ENCODE assay signal across 1 mouse cellular context in genomic region chr12:76367096-76367995, GRCm38 (mm10).
TF ChIP-seq lines count a peak whose summit lies in the region.

No protein-coding gene starts in this region.

TF ChIP-seq in CH12.LX, 34 proteins besides CTCF, POLR2A, EP300 and RAD21 (continued from another document):
- TF ChIP-seq ZKSCAN1 (IDR thresholded peaks at IDR 0.05; ENCODE audit: borderline replicate concordance, low read depth, low read length): no peak
- TF ChIP-seq MYC (IDR thresholded peaks at IDR 0.05; ENCODE audit: low read depth, low read length): no peak
- no peak; the same call in 1 of the 2 replicates for TF ChIP-seq MAX (IDR thresholded peaks at IDR 0.05; ENCODE audit: low read length)
- no peak for TF ChIP-seq POLR2AphosphoS2 (IDR thresholded peaks at IDR 0.05; ENCODE audit: low read depth, low read length)
- TF ChIP-seq RCOR1 (conservative IDR thresholded peaks at IDR 0.05; ENCODE audit: low read depth, low read length): no peak
- no peak for TF ChIP-seq SIN3A (IDR thresholded peaks at IDR 0.05; ENCODE audit: low read length)
- no peak for TF ChIP-seq CHD1 (IDR thresholded peaks at IDR 0.05; ENCODE audit: low read depth, low read length)
- TF ChIP-seq IRF4 (IDR thresholded peaks at IDR 0.05; ENCODE audit: low read depth, low read length): no peak
- no peak for TF ChIP-seq ETS1 (conservative IDR thresholded peaks at IDR 0.05; ENCODE audit: low read depth, low read length)
- TF ChIP-seq TBP (conservative IDR thresholded peaks at IDR 0.05; ENCODE audit: low read depth, low read length): peak; percentile 42; the same call in 1 of the 2 replicates
- peak; percentile 39; the same call in 1 of the 2 replicates for TF ChIP-seq NELFE (IDR thresholded peaks at IDR 0.05; ENCODE audit: low read depth, low read length)
- no peak for TF ChIP-seq USF2 (conservative IDR thresholded peaks at IDR 0.05; ENCODE audit: low read depth, low read length)
- no peak for TF ChIP-seq E2F4 (IDR thresholded peaks at IDR 0.05; ENCODE audit: insufficient replicate concordance, low read depth, low read length)
- TF ChIP-seq ZC3H11A (IDR thresholded peaks at IDR 0.05; ENCODE audit: low read depth, low read length): no peak
